Mouse (Mus musculus) right cerebral cortex, postnatal 4 days (tissue): ENCODE results near the gene Vim.

Experiments used
- DNase-seq: peaks from one replicate; pipeline ENCODE4 v3.0.0-alpha.2; 2022

Gene Vim

DNA sequence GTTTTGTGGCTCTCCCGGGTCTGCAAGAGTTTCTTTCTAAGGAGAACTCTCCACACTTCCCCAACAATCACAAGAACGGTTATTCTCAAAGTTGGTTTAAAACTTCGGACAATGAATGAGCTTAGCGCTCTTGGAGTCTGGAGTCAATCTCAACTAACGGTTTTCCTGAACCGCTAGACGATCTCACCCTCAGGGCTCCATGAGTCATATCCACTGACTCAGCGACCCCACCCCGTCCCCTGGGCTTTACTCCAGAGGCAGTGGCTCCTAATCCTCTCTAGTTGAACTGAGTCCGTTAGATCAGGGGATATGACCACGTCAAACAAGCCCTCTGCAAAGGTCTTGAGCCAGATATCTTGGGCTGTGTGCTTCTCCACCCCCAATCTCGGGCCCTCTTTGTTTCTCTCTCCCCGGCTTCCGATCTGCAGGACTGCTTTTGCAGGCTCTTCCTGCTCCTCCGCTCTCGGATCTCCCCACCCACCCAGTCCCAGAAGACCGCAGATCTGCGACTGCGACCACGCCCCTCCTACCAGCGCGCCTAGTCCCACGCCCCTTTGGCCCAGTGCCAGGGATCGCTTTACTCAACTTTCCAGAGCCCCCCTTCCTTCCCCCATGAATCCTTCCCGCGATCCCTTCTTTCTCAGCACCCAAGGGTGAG lies at the start of gene Vim:
Vim (plus strand) TSS at position 520 of the 658 bp plus-strand sequence.
- peak; percentile 87 for DNase-seq

DNA sequence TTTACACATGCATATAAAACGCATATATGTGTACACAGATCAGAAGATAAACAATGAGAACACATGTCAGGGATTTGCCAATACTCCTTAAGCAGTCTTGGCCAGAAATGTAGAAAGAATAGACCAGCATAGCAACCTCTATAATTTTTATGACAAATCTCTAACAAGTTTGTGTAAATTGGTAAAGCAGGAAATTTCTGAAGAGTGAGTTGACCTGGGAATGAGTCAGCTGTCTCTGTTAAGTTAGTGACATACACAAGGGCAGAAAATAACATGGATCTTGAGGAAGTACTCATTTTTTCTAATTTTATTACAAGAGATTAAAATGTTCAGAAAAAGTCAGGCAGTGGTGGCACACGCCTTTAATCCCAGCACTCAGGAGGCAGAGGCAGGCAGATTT lies 47.5 kb upstream of the Vim start:
- DNase-seq, result no peak

DNA sequence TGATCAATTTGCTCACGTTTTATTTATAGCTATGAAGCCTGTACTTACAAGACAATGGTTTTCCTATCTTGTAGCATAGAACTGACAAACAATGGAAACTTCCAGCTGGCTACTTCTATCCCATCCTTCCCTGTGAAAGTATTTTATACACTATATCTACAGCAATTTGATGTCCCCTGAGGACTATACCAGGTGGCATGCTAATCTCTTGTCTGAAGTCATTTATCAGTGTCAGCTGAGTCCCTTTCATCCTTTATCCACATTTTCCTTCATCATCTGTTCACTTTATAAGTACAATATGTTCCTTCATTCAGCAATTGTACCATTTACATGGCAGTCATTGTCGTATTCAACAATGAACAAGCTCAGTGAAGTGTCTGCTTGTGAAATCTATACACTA lies 46.6 kb upstream of the Vim start:
- DNase-seq, result no peak

DNA sequence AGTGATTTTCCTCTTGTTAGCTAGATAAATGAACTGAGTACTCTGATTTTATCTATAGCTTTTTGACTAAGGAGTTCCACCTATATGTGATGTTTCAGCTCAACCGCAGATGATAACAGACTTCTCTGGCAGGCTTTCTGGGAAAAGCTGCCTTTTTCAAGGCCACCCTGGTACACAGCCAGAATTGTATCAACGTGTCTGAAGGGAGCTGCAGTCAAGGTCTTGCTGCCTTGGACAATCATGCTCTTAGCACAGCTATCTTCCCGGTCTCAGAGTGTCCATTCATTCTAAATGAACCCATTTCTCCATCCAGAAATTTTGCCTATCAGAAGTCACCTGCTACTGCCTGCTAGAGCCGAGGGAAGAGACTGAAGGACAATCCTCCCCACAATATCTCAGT lies 46.2 kb upstream of the Vim start:
- DNase-seq, result no peak

DNA sequence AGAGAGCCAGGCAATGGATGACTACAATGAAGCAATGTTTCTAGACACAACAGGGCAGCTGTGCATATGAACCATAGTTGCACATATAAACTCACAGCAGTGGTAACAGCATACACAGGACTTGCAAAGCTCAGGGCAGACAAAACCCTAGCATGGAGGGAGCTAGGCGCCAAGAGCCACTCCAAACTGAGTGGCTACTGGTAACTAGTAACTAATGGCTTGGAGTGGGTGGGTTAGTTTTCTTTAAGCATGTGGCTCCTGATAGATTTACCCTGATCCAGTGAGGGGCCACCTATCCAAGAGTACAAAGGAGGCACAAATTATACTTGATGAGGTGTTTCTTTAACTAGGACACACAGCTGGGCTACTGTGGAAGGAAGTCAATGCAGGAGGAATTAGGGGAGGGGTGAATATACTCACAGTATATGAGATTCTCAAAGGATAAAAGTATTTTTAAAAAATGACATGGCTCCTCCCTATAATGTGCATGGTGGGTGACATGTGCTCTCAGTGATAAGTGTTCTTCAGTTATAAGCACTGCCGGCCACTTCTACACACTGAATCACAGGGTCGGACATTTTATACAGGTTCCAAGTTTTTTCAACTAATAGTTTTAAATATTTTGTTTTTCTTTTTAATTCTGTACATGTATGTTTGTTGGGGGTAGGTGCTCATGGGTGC lies 44.3 kb upstream of the Vim start:
- DNase-seq, result no peak

DNA sequence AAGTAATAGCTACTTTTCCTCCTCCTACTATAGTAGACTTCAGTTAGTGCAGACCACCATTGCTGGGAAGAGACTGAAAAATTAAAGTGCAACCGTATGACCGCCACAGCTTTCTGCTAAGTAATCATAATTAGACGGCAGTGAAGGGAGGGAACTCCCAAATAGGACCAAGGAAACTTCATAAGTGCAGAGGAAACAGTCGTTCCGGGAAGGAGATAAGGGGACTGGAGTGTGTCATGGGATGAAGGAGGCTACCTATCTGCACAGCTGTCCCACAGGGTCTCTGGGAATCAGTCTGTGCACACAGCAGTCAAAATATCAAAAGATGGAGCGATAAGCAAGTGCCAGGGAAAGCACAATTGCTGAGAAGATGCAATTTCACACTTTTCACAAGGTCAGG lies 43.1 kb upstream of the Vim start:
- no peak for DNase-seq

DNA sequence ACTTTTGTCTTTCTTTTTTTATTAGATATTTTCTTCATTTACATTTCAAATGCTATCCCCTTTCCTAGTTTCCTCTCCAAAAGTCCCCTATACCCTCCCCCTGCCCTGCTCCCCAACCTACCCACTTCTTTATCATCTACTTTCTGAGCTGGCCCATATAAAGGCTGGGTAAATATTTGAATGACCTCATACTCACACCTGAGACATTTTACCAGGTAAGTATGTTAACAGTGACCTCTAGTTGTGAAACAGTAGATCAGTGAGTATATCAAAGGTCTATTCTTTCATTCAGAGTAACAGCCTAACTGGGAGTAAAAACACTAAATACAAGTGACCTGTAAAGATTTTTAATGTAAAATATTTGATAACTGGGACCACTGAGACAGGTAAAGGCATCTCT lies 37.0 kb upstream of the Vim start:
- DNase-seq, result no peak

DNA sequence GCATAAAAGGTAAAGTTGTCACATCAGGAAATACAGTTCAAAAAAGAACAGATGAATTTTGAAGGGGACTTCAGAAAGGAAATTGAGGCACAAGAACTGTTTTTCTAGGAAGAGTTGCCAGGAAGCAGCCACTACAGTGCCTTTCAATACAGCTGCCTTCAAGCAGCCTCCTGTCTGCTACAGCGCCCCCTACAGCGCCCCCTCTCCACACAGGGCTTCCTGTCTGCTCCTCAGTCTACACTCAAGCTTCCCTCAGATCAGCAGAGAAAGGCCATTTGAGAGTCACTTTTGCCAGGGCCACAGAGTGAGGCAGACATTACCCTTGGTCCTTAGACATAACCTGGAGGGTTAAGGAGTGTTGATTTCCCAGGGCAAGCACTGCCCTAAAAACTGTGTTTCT lies 36.0 kb upstream of the Vim start:
- DNase-seq, result no peak

DNA sequence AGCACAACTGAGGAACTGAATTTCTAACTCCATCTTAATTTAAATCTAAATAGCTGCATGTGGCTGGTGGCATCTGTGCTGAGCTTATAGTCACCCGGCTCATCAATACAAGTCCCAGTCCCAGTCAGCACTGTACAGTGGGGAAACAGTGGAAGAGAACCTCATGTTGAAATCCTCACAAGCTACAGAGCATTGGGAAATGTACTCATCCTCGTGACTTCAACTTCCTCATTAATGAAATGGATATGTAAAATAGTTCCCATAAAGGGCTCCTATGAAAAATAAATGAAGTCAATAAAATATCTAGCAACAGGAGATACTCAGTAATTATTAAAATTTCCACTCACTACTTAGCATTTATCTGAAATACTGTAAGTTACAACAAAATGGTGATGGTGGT lies 35.5 kb upstream of the Vim start:
- DNase-seq, result no peak

DNA sequence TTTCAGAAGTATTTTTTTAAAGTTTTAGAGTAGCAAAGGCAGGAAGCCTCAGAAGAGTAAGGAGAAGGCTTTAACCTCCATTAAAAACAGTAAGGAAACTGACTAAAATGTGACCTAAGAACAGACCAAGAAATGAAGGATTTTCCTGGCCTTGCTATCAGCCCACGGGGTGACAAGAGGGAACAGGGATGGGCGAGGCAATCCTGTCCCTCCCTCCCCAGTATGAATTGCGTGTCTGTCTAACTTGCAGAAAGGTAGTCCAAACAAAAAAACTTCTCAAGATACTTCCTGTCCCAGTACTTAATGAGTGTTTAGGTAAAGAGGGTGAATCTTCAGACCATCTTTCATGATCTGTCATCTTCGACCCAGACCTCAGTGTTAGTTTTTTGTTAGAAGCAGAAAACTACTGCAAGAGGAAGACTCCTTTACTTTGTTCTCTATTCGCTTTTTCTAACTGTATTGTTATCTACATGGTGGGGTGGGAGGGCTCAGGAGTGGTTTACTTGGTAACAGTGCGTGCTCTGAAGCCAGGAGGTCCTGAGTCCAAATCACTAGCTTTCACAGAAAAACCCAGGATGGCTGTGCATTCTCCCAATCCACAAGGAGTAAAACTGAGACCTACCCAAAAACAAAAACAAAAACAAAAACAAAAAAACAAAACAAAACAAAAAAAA lies 34.9 kb upstream of the Vim start:
- DNase-seq, result no peak

DNA sequence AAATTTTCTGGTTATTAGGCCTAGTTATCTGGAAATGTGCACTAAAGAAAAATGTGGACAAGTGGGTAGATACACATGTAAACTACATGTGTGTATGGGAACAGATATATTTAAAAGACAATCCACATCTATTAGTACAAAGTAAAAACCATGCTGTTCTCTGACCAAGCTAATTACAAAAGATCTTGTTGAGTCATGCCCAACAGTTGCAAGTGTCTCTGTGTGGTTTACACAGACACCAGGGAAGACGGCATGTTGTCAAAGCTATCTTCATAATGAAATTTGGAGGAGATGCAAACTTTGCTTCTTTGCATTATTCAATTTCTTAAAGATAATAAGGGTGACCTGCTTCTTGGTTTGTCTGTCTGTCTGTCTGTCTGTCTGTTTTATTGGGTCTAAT lies 33.9 kb upstream of the Vim start:
- DNase-seq, result no peak

DNA sequence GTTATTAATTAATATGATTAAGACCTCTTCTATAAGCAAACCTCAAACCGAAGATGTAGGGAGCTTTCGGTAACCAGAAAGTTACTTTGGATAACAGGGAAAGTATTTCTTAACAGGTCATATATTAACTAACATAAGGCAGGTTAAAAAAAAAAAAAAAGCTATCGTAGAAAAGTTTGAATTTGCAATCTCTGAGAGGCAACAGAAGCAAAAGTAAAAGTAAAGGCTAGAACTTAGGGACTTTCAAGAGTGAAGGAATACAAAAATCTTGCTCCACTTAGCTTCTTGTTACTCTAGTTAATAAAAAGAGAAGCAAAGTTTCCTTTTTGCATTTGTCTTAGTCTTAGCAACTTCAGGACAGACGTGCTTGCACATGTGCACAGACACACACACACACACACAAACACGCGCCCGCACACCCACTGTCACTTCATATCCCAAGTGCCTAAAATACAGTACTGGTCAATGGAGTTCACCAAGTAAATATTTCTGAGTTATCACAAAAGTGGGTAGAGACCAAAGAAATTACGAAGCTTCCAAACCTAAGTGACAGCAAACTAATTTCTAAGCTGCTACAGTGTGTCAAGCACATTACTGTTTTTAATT lies 30.1 kb upstream of the Vim start:
- no peak for DNase-seq

DNA sequence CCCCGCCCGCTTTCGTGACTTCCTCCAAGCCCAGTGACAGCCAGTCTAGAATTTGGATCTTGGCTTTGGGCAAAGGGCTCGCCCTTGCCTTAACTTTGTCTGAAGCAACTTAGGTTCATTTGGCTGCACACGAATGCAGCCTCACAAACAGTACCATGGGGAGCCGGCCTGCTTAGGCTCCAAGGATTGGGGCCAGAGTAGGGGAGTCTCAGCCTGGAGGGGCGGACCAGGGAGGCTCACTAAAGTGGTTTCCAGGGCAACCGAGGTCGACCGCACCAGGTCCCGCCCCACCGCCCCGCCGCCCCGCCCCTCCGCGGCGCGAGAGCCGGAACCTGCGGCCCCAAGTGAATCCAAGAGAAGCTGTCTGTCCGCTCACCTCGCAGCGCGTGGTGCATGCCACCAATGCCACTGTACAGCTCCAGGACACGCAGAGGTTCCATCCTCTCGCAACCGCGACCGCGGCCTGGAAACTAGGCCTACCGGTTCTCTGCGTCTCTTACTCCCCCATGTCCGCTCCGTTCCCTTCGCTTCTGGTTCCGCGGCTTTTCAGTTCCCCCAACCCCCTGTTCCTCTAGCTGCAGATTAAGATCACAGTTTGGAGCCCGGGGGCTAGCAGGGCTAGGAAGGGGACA lies 29.4 kb upstream of the Vim start, which contains the start of gene Trdmt1:
Trdmt1 (minus strand) TSS at position 476 of the 632 bp plus-strand sequence.
- peak; percentile 74 for DNase-seq

DNA sequence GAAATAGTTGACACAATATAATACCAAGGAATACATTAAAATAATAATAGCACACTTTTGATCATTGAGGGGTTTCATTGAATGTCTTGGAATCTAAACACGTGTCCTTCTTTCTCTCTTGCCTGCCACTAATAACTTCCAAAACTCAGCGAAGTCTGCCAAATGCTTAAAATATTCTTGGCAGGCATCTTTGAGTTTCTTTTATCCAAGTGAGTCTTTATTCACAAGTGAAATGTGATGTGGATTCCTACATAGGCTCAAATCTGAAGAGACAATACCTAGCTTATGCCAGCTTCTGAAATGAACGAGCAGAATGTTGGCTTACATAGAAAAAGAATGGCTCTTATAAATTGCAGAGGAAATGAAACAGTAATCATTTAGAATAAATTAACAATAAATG lies 25.0 kb upstream of the Vim start:
- no peak for DNase-seq

DNA sequence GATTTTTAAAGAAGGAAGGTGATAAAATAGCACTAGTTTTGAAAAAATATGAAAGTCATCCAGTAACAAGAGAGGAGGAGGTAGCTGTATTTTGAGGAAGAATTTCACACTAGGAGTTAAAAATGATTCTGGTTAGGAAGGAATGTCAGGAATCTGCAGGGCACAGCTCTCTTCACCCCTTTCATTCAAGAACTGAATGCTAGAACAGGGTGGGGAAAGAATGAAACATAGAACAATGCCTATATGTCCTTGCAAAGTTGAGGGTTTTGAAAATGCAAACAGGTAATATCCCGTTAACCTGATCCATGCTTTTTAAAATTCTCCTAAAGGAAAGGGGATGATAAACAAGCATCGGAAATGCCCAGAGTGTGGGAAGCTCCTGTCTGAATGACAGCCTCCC lies 19.8 kb upstream of the Vim start:
- no peak for DNase-seq

DNA sequence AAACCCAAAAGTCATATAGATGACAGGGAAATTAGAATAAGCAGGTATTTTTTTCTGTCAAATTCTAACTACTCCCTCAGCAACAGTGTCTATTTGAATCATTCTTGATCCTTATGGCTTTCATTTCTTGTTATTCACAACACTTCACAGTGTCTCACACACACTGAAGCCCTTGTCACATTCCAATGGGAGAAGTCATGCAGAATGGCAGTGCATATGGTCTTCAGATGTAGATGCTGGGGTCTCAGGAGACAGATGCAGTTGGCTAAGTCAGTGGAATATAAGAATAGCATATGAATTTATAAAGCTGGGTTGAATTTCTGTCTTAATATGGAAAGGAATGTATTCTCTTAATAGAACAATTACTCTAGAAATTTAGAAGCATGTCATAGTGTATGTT lies 17.5 kb upstream of the Vim start:
- no peak for DNase-seq

DNA sequence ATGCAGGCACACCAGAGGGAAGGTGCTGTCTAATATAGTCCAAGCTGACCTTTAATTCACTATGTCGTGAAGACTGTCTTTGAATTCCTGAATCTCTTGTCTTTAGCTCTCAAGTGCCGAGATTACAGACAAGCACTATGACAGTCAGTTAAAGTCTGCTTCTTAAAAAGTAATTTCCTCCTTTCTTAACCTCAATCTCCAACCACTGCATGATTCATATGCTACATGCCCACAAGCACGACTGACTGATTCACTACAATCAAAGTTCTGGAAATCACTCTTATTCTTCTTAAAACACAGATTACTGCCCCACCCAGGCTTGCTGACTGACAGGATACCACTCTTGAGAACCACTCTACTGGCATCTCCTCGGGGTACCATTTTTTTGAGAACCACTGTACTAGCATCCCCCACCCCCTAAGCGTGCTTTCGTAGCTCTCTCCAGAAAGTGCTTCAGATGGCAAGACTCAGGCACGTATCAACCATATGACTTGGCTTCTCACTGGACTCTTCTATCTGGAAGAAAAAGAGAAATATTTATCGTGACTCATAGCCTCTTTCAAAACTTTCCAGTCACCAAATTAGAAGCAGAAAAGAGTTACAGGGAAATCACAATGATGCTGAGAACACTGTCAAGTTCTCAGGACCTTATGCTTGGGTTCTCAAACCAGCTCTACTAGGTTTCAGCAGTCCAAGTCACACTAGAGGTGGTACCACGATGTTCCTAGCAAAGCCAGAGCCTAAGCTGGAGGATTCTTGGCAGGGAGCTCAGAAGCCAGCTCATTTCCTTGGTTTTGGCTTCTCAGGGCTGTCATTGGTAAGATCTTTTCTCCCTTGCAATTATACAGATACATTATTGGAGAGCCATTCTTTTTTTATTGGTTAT lies 16.3 kb upstream of the Vim start:
- DNase-seq, result no peak

DNA sequence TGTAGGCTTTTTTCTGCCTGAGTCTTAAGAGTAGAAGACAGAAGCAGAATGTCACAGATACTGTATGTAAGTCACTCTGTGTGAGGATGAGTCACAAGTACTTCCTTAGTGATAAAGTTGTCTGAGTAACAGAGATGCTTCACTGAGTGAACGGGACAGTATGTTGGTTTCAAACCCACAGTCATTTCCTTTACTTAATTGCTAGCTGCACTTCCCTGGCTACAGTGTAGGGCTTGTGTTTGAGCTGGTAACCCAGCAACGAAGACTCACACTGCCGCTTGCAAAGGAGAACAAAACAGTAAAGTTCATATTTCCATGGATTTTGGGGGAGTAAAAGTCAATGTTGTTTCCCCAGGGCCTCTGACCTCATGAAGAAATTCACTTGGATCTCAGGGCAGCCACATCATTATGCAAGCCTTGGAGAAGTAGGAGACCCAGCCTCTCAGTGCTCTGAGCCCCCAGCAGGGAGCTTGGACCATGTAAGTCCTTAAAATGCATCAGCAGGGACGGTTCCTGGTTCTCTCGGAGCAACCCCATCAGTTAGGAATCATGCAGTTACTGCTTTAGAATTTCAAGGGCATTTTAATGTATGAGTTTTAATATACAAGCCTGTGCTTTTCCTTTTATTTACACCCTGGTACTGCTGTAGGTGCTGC lies 15.0 kb upstream of the Vim start:
- DNase-seq, result no peak

DNA sequence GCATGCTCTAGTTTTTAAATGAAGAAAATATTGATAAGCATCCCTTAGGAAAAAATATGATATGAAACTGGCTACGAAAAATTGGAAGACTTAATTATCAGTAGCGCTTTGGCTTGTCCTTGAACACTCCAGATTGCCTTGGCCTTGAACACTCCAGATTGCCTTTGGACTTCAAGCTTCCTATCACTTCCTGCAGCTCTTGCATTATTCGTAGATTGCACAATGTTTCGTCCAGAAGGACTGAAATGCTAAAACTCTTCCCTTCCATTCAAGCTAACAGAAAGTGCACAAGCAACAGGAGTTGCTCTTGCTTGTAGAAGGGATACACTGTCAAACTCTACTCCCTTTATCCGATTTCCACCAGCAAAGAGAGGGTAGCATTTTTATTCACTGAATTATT lies 14.4 kb upstream of the Vim start:
- no peak for DNase-seq

DNA sequence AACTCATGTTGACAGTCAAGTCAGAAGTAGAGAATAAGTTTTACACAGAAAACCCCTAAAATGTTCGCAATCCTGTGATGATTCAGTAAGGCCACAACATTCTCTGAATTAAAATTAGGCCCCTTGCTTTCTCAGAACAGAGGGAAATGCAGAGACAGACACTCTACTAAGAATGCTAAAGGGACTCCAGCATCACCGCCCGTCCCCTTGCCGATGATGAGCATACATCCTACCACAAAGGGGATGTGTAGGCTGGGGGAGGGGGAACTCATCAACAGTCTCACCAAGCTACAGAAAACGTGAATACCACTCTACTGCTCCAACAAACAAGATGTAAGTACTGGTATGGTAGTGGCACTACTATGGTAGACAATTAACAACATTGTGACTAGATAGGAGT lies 14.0 kb upstream of the Vim start:
- DNase-seq, result no peak

DNA sequence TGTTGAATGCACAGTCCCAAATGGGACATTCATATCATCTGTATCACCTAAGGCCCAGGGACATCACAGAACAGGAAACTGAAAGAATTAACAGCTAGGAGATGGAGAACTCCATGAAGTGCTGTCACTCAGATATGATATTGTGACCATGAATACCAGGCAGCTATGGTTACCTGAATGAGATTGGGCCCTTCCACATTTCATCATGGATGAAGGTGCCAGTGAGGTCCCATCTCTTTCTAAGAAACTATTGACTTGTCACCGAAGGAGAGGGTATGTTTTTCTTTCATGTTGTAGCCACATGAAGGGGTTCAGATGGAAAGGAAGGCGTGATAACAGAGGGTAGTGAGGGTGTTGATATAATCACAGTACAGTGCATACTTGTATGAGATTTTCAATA lies 13.3 kb upstream of the Vim start:
- DNase-seq, result no peak

DNA sequence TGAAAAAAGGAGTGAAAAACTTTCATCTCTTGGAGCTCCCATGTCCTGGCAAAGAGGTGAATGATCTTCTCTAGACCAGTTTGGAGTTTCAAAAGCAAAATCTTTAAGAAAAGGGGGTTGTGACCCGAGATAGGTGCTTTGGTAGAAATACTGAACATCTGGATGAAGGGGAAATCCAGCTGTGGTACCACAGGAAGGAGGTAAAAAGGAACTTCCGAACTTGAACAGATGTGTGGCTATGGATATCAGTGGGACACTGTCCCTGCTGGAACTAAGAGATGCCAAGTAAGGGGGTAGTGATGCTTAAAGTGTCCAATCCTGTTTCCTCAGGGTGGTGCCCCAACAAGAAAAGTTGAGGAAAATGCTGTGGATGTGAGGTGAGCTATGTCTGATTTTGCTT lies 3.6 kb upstream of the Vim start:
- no peak for DNase-seq
